Mouse (Mus musculus): ENCODE data around the gene Zfp423. TPM values are rescaled to one million over a fixed set of nuclear protein-coding genes. Genes with fewer than 3 reads are reported as not detected.

The Zfp423 gene
- total and polyA plus RNA-seq, 3 experiments, result not detected

- TF ChIP-seq JUND (IDR thresholded peaks at IDR 0.05; ENCODE audit: low read depth, low read length) (no peak), SMC3 (IDR thresholded peaks at IDR 0.05; ENCODE audit: low read depth, low read length) (no peak), MAFK (IDR thresholded peaks at IDR 0.05; ENCODE audit: borderline replicate concordance, low read depth, low read length) (no peak), MXI1 (IDR thresholded peaks at IDR 0.05; ENCODE audit: low read depth, low read length) (no peak), BHLHE40 (IDR thresholded peaks at IDR 0.05; ENCODE audit: borderline replicate concordance, low read depth, low read length) (no peak), ZMIZ1 (IDR thresholded peaks at IDR 0.05; ENCODE audit: low read depth, low read length) (no peak), MAZ (IDR thresholded peaks at IDR 0.05; ENCODE audit: low read depth, low read length) (no peak), ZC3H11A (IDR thresholded peaks at IDR 0.05; ENCODE audit: low read depth, low read length) (no peak), HCFC1 (IDR thresholded peaks at IDR 0.05; ENCODE audit: low read depth, low read length) (no peak), ELF1 (IDR thresholded peaks at IDR 0.05; ENCODE audit: low read depth, low read length) (no peak), POLR2AphosphoS5 (IDR thresholded peaks at IDR 0.05; ENCODE audit: borderline replicate concordance, low read depth, low read length) (no peak)
- H3K4me3 ChIP-seq (ENCODE audit: control insufficient read depth in 1 of 2, insufficient read depth in 1 of 2, low read depth in 2 of 2, low read length in 2 of 2), result no peak overlapping the region
- H3K4me1 ChIP-seq (ENCODE audit: control insufficient read depth in 1 of 2, insufficient read depth in 2 of 2, low read length in 2 of 2), result no peaks in the 10 kb centered on the region
Observed at GRCm38 (mm10) chr8:87647781-87648180, 311.6 kb downstream of the Zfp423 start.

GRCm38 (mm10) chr8:87645829-87646483 lies 313.4 kb downstream of the Zfp423 start:
- no peak for TF ChIP-seq POLR2AphosphoS5 (IDR thresholded peaks at IDR 0.05; ENCODE audit: borderline replicate concordance, low read depth, low read length)
- no peak for TF ChIP-seq EP300 (IDR thresholded peaks at IDR 0.05; ENCODE audit: low read depth in 1 of 2, low read length in 2 of 2)
- no peak for TF ChIP-seq USF1 (IDR thresholded peaks at IDR 0.05; ENCODE audit: low read depth, low read length)
- no peak for TF ChIP-seq SIN3A (IDR thresholded peaks at IDR 0.05; ENCODE audit: low read length)
- TF ChIP-seq TCF12 (IDR thresholded peaks at IDR 0.05; ENCODE audit: low read depth, low read length), result no peak
- no peak for TF ChIP-seq KAT2A (conservative IDR thresholded peaks at IDR 0.05; ENCODE audit: low read depth, low read length)
- TF ChIP-seq SMC3 (IDR thresholded peaks at IDR 0.05; ENCODE audit: low read depth, low read length), result no peak
- no peak for TF ChIP-seq ZNF384 (IDR thresholded peaks at IDR 0.05; ENCODE audit: low read depth, low read length)
- TF ChIP-seq ZKSCAN1 (IDR thresholded peaks at IDR 0.05; ENCODE audit: low read depth, low read length), result no peak
- H3K27ac ChIP-seq (ENCODE audit: control insufficient read depth, low read depth, low read length), result no peak overlapping the region
- no peaks in the 10 kb centered on the region for H3K4me1 ChIP-seq (ENCODE audit: control insufficient read depth in 1 of 2, insufficient read depth in 2 of 2, low read length in 2 of 2)
- DNase-seq (ENCODE audit: low read depth, low spot score), result no peak
- H3K27me3 ChIP-seq (ENCODE audit: control insufficient read depth in 1 of 2, insufficient read depth in 2 of 2, low read length in 2 of 2), result no peaks in the 10 kb centered on the region
- no peak overlapping the region for H3K9ac ChIP-seq (ENCODE audit: control insufficient read depth, low read depth, low read length, poor library complexity, severe bottlenecking)
- no peaks in the 10 kb centered on the region for H3K9me3 ChIP-seq (replicated peaks; ENCODE audit: insufficient read depth, low read length)
- no peaks in the 10 kb centered on the region for H3K36me3 ChIP-seq (ENCODE audit: control insufficient read depth in 1 of 2, insufficient read depth in 2 of 2, low read length in 2 of 2)
- H3K4me3 ChIP-seq (ENCODE audit: control insufficient read depth in 1 of 2, insufficient read depth in 1 of 2, low read depth in 2 of 2, low read length in 2 of 2), result no peak overlapping the region
- no peaks in the 10 kb centered on the region for H3K79me2 ChIP-seq (ENCODE audit: control insufficient read depth, insufficient read depth, low read length, poor library complexity)

More at GRCm38 (mm10) chr8:87647781-87648180, 311.6 kb downstream of the Zfp423 start:
- no peaks in the 10 kb centered on the region for H3K36me3 ChIP-seq (ENCODE audit: control insufficient read depth in 1 of 2, insufficient read depth in 2 of 2, low read length in 2 of 2)
- H3K27ac ChIP-seq (ENCODE audit: control insufficient read depth, low read depth, low read length), result no peak overlapping the region
- H3K79me2 ChIP-seq (ENCODE audit: control insufficient read depth, insufficient read depth, low read length, poor library complexity), result no peaks in the 10 kb centered on the region
- no peaks in the 10 kb centered on the region for H3K9me3 ChIP-seq (replicated peaks; ENCODE audit: insufficient read depth, low read length)
- H3K9ac ChIP-seq (ENCODE audit: control insufficient read depth, low read depth, low read length, poor library complexity, severe bottlenecking), result no peak overlapping the region
- no peaks in the 10 kb centered on the region for H3K27me3 ChIP-seq (ENCODE audit: control insufficient read depth in 1 of 2, insufficient read depth in 2 of 2, low read length in 2 of 2)
- DNase-seq (ENCODE audit: low read depth, low spot score), result no peak
